Mouse (Mus musculus) G1E (cell line): ENCODE results near the gene Galc. TPM values are rescaled to one million over a fixed set of nuclear protein-coding genes. Genes with fewer than 3 reads are reported as not detected.

ENCODE experiments used
- ATAC-seq: 2 replicates; pipeline ENCODE4 v1.8.0; 2016; ENCODE audit warnings: mild to moderate bottlenecking; ENCODE audit not compliant: insufficient number of reproducible peaks, poor library complexity, low FRiP score, severe bottlenecking; ENCODE audit errors: extremely low read depth
- DNase-seq: peaks from one replicate; pipeline ENCODE4 v3.0.0; 2012; ENCODE audit warnings: low spot score
- H3K27me3 ChIP-seq: 2 replicates; pipeline ENCODE4 v1.6.1; 2012; ENCODE audit warnings: mild to moderate bottlenecking, low read length, inconsistent platforms; ENCODE audit not compliant: insufficient read depth
- H3K36me3 ChIP-seq: replicated peaks from 2 replicates; pipeline ENCODE3; 2012; ENCODE audit warnings: mild to moderate bottlenecking, inconsistent platforms
- H3K4me1 ChIP-seq: 2 replicates; pipeline ENCODE4 v1.6.1; 2012; ENCODE audit warnings: low read depth, low read length, inconsistent platforms, mixed read lengths; ENCODE audit not compliant: insufficient read depth
- H3K4me3 ChIP-seq: 2 replicates; pipeline ENCODE4 v1.5.1; 2012; ENCODE audit warnings: low read depth, mild to moderate bottlenecking, inconsistent platforms, low read length, moderate library complexity, mixed read lengths
- H3K9me3 ChIP-seq: replicated peaks from 2 replicates; pipeline ENCODE4 v1.6.1; 2012; ENCODE audit warnings: inconsistent platforms
- CTCF ChIP-seq: IDR thresholded peaks from 2 replicates; pipeline ENCODE4 v1.5.1; 2012; ENCODE audit warnings: low read depth, low read length, inconsistent platforms, mixed read lengths
- GATA1 ChIP-seq: IDR thresholded peaks from 2 replicates; pipeline ENCODE4 v1.6.1; 2012; ENCODE audit warnings: borderline replicate concordance, low read length, inconsistent platforms, mixed read lengths
- GATA2 ChIP-seq: IDR thresholded peaks from 2 replicates; pipeline ENCODE4 v1.6.1; 2012; ENCODE audit warnings: low read depth, low read length, inconsistent platforms, borderline replicate concordance
- POLR2AphosphoS5 ChIP-seq: IDR thresholded peaks from 2 replicates; pipeline ENCODE4 v1.6.1; 2012; ENCODE audit warnings: low read depth, low read length, inconsistent platforms; ENCODE audit not compliant: insufficient replicate concordance
- TAL1 ChIP-seq: conservative IDR thresholded peaks from 2 replicates; pipeline ENCODE4 v1.6.1; 2012; ENCODE audit warnings: low read depth, low read length, inconsistent platforms, mixed read lengths
- polyA plus RNA-seq: library from polyadenylated mRNA; stranded (reverse); fragments of >175 nt; gene quantifications from 2 replicates; pipeline ENCODE4 v1.2.3, GENCODE M21; 2012
- total RNA-seq, 2 experiments: library from RNA; stranded (forward) in 1 of 2; stranded (reverse) in 1 of 2; fragments of 200-1000 nt in 1 of 2; fragments of >200 nt in 1 of 2; fragmentation: Nextera tagmentation in 1 of 2; gene quantifications; 2 replicates each; pipeline ENCODE4 v1.2.3; 2014 to 2017

Galc gene
- total RNA-seq (2014; fragmentation: Nextera tagmentation) = 120 and 131 TPM in 2 replicates
- total RNA-seq (2017) = 143 and 174 TPM in 2 replicates
- 9.3 and 10.1 TPM in 2 replicates for polyA plus RNA-seq

DNA sequence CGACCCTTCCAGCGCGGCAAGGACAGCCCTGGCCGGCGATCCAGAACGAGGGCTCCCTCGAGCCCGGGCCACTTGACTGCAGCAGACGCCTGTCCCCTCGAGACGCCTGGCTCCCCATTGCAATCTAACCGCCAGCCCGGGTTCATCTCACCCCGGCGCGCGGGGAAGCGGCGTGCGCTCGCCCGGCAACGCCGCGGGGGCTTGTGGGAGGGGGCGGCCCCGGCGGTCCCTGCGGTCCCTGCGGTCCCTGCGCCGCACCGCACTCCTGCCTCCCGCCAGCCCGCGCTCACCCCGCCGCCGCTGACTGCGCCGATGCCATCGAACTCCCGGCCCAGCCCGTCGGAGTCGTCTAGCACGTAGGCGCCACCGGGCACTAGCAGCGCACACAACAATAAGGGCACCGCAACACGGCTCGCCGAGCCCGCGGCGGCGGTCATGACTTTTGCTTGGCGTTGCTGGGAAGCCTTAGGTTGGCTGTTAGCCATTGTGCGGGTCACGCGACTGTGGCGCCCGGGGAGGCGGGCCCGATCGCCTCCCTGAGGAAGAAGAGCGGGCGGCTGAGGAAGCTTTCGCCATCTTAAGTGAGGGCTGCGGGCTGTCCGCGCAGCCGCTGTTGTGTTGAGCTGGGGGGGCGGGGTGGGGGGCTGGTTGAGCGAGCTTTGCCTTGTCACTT is at the start of gene Galc:
Galc (minus strand) TSS at position 615 of the 673 bp plus-strand sequence.
- H3K4me1 ChIP-seq = peaks cover 73% of the 10 kb centered on the region
- ATAC-seq = peak; percentile 50; the same call in 1 of the 2 replicates
- no peaks in the 10 kb centered on the region for H3K9me3 ChIP-seq
- TF ChIP-seq TAL1 (no peak), GATA2 (no peak), CTCF (no peak), GATA1 (no peak), POLR2AphosphoS5 (no peak)
- peak within 1 kb of the TSS; percentile 86 for H3K4me3 ChIP-seq
- DNase-seq = peak; percentile 93
- no peaks in the 10 kb centered on the region for H3K27me3 ChIP-seq
- H3K36me3 ChIP-seq = peaks cover 23% of the 10 kb centered on the region

DNA sequence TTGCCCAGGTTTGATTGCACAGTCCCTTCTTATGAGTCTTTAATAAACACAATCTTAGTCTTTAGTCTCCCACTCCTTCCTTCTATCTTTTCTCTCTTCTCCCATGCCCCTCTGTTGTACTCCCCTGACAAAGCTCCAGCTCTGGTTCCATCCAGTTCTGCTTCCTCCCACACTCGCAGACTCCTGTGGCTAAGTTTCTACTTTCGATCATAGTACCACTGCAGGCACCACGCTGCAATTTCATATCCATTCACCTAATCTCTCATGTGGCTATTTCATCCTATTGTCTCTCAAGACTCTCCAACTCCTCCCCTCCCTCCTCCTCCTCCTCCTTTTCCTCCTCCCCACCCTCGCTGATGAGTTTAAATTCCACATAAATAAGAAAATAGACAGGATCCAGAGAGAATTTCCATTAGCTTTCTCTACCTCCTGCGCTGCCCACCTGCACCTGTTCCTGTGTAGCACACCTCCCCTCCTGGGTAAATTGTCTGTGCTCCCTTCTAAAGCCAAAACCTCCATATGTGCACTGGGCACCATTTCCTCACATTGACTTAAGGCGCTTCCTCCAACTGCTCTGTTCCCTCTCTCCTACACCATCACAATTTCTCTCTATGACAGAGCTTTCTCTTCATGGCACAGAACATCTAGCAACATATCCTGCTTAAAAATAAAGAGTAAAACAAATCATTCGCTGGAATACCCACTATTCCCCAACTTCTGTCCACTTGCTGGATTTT is 48.1 kb upstream of the Galc start:
- ATAC-seq = no peak
- H3K9me3 ChIP-seq = no peaks in the 10 kb centered on the region
- no peak overlapping the region for H3K4me3 ChIP-seq
- no peaks in the 10 kb centered on the region for H3K4me1 ChIP-seq
- H3K27me3 ChIP-seq = no peaks in the 10 kb centered on the region
- H3K36me3 ChIP-seq = no peaks in the 10 kb centered on the region
- TF ChIP-seq GATA1 (no peak), POLR2AphosphoS5 (no peak), CTCF (no peak), GATA2 (no peak), TAL1 (no peak)
- DNase-seq = no peak

DNA sequence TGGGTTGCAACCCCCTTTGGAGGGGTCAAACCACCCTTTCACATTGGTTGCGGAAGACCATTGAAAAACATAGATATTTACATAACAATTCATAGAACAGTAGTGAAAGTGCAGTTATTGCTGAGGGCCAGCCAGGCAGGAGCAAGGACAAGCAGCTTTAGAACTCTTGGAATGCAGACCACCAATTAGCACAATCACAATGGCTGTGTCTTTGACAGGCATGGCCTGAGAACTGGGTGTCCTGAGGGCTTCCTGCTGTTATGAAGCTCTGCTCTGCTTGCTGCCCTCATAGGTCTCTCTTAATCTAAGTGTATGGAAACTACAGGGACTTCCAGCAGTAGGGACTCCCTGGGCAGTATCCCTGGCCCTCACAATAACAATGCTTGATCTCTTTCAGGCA is 43.8 kb upstream of the Galc start:
- H3K9me3 ChIP-seq = no peaks in the 10 kb centered on the region
- no peaks in the 10 kb centered on the region for H3K4me1 ChIP-seq
- no peak for DNase-seq
- TF ChIP-seq POLR2AphosphoS5 (no peak), CTCF (no peak), GATA2 (no peak), GATA1 (no peak), TAL1 (no peak)
- H3K36me3 ChIP-seq = no peaks in the 10 kb centered on the region
- no peak overlapping the region for H3K4me3 ChIP-seq
- no peak for ATAC-seq
- H3K27me3 ChIP-seq = peaks cover 2% of the 10 kb centered on the region; the same call in 1 of the 2 replicates

DNA sequence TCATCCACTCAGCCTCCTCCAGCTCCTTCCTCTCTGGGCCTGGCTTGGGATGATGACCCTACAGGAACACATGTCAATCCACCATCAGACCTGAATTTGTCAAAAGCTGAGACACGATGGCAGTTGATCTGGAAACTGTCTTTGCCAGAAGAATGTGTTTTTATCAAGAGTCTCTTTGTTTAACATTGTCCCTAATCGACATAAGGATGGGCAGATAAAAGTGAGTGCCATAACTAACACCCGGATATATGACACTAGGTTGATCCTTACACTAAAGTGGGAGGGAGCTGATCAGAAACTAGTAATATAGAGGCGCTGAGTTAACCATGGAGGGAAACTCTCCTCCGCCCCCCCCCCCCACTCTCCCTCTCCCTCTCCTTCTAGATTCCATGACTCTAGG is 42.7 kb upstream of the Galc start:
- no peaks in the 10 kb centered on the region for H3K9me3 ChIP-seq
- TF ChIP-seq TAL1 (no peak), GATA1 (no peak), GATA2 (no peak), CTCF (no peak), POLR2AphosphoS5 (no peak)
- ATAC-seq (no peak), DNase-seq (no peak)
- H3K27me3 ChIP-seq = peaks cover 3% of the 10 kb centered on the region; the same call in 1 of the 2 replicates
- no peaks in the 10 kb centered on the region for H3K4me1 ChIP-seq
- no peak overlapping the region for H3K4me3 ChIP-seq
- no peaks in the 10 kb centered on the region for H3K36me3 ChIP-seq

DNA sequence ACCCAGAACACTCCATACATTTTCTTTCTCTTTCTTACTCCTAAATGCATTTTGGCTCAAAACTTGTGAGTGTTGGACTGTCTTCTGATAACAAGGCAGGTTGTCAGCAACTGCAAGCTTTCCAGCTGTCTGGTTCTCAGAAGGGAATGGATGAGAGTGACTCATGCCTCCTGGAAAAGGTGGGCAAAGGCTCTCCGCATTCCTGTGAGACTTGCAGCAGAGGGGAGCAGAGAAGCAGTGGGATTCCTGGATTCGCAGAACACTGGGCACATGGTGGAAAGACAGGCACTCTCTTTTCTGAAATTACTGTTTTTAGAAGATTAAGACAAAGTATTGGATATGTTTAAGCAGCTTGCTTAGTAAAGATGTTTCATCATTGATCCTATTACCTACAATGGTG is 35.0 kb upstream of the Galc start:
- DNase-seq (no peak), ATAC-seq (no peak)
- TF ChIP-seq GATA1 = no peak
- no peak for TF ChIP-seq TAL1
- TF ChIP-seq POLR2AphosphoS5 = no peak
- Histone ChIP-seq H3K36me3 (no peaks in the 10 kb centered on the region), H3K9me3 (no peaks in the 10 kb centered on the region), H3K4me3 (no peak overlapping the region), H3K27me3 (peaks cover 3% of the 10 kb centered on the region; the same call in 1 of the 2 replicates), H3K4me1 (no peaks in the 10 kb centered on the region)

DNA sequence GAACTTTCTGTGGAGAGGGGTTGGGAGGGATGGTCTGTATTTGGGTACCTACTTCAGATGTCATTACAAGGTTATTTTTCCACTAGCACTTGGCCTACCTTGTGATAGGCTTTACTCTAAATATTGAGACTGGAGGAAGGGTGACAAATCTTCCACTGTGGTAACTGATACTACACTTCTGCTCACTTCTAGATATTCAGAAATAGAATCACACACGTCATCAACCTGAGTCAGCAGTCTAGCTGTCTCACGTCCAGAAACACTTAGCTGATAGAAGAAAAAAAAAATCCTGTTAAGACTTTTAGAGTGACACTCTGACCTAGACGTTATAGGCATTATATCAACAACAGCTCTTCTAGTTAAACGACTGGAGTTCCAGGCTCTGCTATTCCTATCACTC is 33.0 kb upstream of the Galc start:
- no peaks in the 10 kb centered on the region for H3K9me3 ChIP-seq
- no peak for TF ChIP-seq POLR2AphosphoS5
- no peak for TF ChIP-seq CTCF
- no peak for TF ChIP-seq GATA2
- no peak for TF ChIP-seq TAL1
- no peak for TF ChIP-seq GATA1
- no peaks in the 10 kb centered on the region for H3K27me3 ChIP-seq
- H3K4me1 ChIP-seq = no peaks in the 10 kb centered on the region
- no peak overlapping the region for H3K4me3 ChIP-seq
- no peak for DNase-seq
- ATAC-seq = peak; percentile 35; the same call in 1 of the 2 replicates
- H3K36me3 ChIP-seq = no peaks in the 10 kb centered on the region
